Mouse (Mus musculus) lung, embryonic 16.5 days (tissue): Measurements from ENCODE around the gene Tradd. TPM values are rescaled to one million over a fixed set of nuclear protein-coding genes. Genes with fewer than 3 reads are reported as not detected.

Experiments
- ATAC-seq: fragments of 200-750 bp; cut with Nextera tagmentation; 2 replicates; pipeline ENCODE4 v1.8.0; 2017; ENCODE audit warnings: low read depth, mild to moderate bottlenecking, moderate library complexity
- H3K27ac ChIP-seq: fragments of 300-500 bp; sonication (generic); 2 replicates; pipeline ENCODE4 v1.5.1; 2014; ENCODE audit warnings: mild to moderate bottlenecking, control low read depth, low read length
- H3K27me3 ChIP-seq: fragments of 300-500 bp; sonication (generic); 2 replicates; pipeline ENCODE4 v1.6.1; 2014; ENCODE audit warnings: low read depth, low read length, mixed read lengths; ENCODE audit not compliant: control insufficient read depth, insufficient read depth
- H3K36me3 ChIP-seq: fragments of 300-500 bp; sonication (generic); 2 replicates; pipeline ENCODE4 v1.6.1; 2014; ENCODE audit warnings: low read length; ENCODE audit not compliant: control insufficient read depth, insufficient read depth
- H3K4me1 ChIP-seq: fragments of 300-500 bp; sonication (generic); replicated peaks from 2 replicates; pipeline ENCODE4 v1.6.1; 2014; ENCODE audit warnings: low read length, mixed read lengths; ENCODE audit not compliant: control insufficient read depth, insufficient read depth
- H3K4me2 ChIP-seq: fragments of 300-500 bp; sonication (generic); 2 replicates; pipeline ENCODE4 v1.6.1; 2014; ENCODE audit warnings: low read depth, low read length, control low read depth
- H3K4me3 ChIP-seq: fragments of 300-500 bp; sonication (generic); 2 replicates; pipeline ENCODE4 v1.5.1; 2014; ENCODE audit warnings: mild to moderate bottlenecking, low read length, control low read depth
- H3K9ac ChIP-seq: fragments of 300-500 bp; sonication (generic); 2 replicates; pipeline ENCODE4 v1.6.1; 2014; ENCODE audit warnings: low read length, control low read depth
- H3K9me3 ChIP-seq: fragments of 300-500 bp; sonication (generic); 2 replicates; pipeline ENCODE4 v1.6.1; 2016; ENCODE audit warnings: low read length; ENCODE audit not compliant: control insufficient read depth
- WGBS: fragments of 180-500 bp; shearing (Covaris S2); extraction: QIAGEN DNeasy Blood & Tissue Kit; methylation state at CpG from one replicate; pipeline ENCODE4 v1.1.7; 2014; 5-methylcytosine and 5-hydroxymethylcytosine counted together
- polyA plus RNA-seq: library from polyadenylated mRNA; unstranded; fragments of >200 nt; fragmentation: Nextera tagmentation; extraction: Ambion mirVana; gene quantifications from 2 replicates; pipeline ENCODE4 v1.2.1, GENCODE M21; 2015

Tradd gene
- polyA plus RNA-seq, 1 experiment from 2014 or later = 31.5 TPM

GRCm38 (mm10) chr8:105266775-105267174, 2.4 kb upstream of the Tradd start:
- ATAC-seq = no peak
- Histone ChIP-seq H3K27ac (no peak overlapping the region), H3K27me3 (peaks cover 50% of the 10 kb centered on the region), H3K4me3 (no peak overlapping the region), H3K9ac (no peak overlapping the region), H3K4me1 (peaks cover 31% of the 10 kb centered on the region), H3K36me3 (no peaks in the 10 kb centered on the region), H3K4me2 (no peak overlapping the region), H3K9me3 (no peaks in the 10 kb centered on the region)
- 33% methylated on average over 13 of the region's 13 CpGs for WGBS

DNA sequence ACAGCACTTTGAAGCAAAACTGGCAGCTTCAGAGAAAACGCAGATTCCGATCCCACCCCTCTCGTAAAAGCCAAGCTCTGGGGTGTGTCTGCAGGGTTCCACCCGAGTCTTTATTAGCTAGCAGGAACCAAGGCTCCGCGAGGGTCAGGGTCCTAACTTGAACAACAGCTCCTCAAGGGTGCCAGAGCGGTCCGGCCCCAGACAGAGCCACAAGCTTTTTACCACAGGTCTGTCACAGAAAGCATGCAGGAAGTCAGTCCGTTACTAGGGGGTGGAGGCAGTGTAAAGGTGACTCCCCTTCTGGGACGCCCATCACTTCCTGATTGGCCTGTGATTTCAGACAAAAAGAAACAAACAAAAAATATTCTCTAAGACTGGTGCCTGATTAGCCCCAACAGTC, 719 bp upstream of the Tradd start:
- H3K4me1 ChIP-seq = peaks cover 38% of the 10 kb centered on the region
- H3K27ac ChIP-seq = no peak overlapping the region
- H3K27me3 ChIP-seq = peaks cover 42% of the 10 kb centered on the region
- peaks cover 4% of the 10 kb centered on the region; the same call in 1 of the 2 replicates for H3K9me3 ChIP-seq
- WGBS = 12% methylated on average over 10 of the region's 10 CpGs
- H3K4me2 ChIP-seq = peak overlapping the region; percentile 97
- peak overlapping the region; percentile 80 for H3K9ac ChIP-seq
- ATAC-seq = no peak
- H3K36me3 ChIP-seq = no peaks in the 10 kb centered on the region
- H3K4me3 ChIP-seq = peak overlapping the region; percentile 83

- peaks cover 4% of the 10 kb centered on the region; the same call in 1 of the 2 replicates for H3K9me3 ChIP-seq
- H3K27ac ChIP-seq = no peak overlapping the region
- no peak for ATAC-seq
- peak overlapping the region; percentile 97 for H3K4me2 ChIP-seq
- H3K27me3 ChIP-seq = peaks cover 43% of the 10 kb centered on the region
- no peak overlapping the region for H3K9ac ChIP-seq
- H3K4me1 ChIP-seq = peaks cover 38% of the 10 kb centered on the region
- 39% methylated on average over 16 of the region's 16 CpGs for WGBS
- peak overlapping the region; percentile 83 for H3K4me3 ChIP-seq
- no peaks in the 10 kb centered on the region for H3K36me3 ChIP-seq
Measured at GRCm38 (mm10) chr8:105263244-105263912, 1.0 kb downstream of the Tradd start.

- peaks cover 33% of the 10 kb centered on the region for H3K27me3 ChIP-seq
- ATAC-seq = no peak
- peaks cover 33% of the 10 kb centered on the region for H3K4me1 ChIP-seq
- no peaks in the 10 kb centered on the region for H3K36me3 ChIP-seq
- WGBS = 85% methylated on average over 12 of the region's 12 CpGs
- H3K9ac ChIP-seq = no peak overlapping the region
- H3K4me2 ChIP-seq = no peak overlapping the region
- H3K4me3 ChIP-seq = no peak overlapping the region
- no peak overlapping the region for H3K27ac ChIP-seq
- peaks cover 4% of the 10 kb centered on the region; the same call in 1 of the 2 replicates for H3K9me3 ChIP-seq
Measured at GRCm38 (mm10) chr8:105261326-105261980, 3.0 kb downstream of the Tradd start.

GRCm38 (mm10) chr8:105260371-105261099, 3.9 kb downstream of the Tradd start:
- H3K9me3 ChIP-seq = peaks cover 4% of the 10 kb centered on the region; the same call in 1 of the 2 replicates
- H3K9ac ChIP-seq = no peak overlapping the region
- WGBS = 57% methylated on average over 7 of the region's 7 CpGs
- H3K27ac ChIP-seq = peak overlapping the region; percentile 10; the same call in 1 of the 2 replicates
- ATAC-seq = no peak
- H3K4me2 ChIP-seq = no peak overlapping the region
- H3K4me1 ChIP-seq = peaks cover 33% of the 10 kb centered on the region
- no peak overlapping the region for H3K4me3 ChIP-seq
- H3K36me3 ChIP-seq = no peaks in the 10 kb centered on the region
- peaks cover 33% of the 10 kb centered on the region for H3K27me3 ChIP-seq

- H3K36me3 ChIP-seq = no peaks in the 10 kb centered on the region
- no peak overlapping the region for H3K27ac ChIP-seq
- WGBS = 2% methylated on average over 30 of the region's 30 CpGs
- H3K4me1 ChIP-seq = peaks cover 33% of the 10 kb centered on the region
- H3K9ac ChIP-seq = peak overlapping the region; percentile 43
- peaks cover 33% of the 10 kb centered on the region for H3K27me3 ChIP-seq
- H3K4me3 ChIP-seq = peak overlapping the region; percentile 49
- peak; percentile 39 for ATAC-seq
- peak overlapping the region; percentile 87 for H3K4me2 ChIP-seq
- peaks cover 4% of the 10 kb centered on the region; the same call in 1 of the 2 replicates for H3K9me3 ChIP-seq
Measured at GRCm38 (mm10) chr8:105259721-105260320, 4.6 kb downstream of the Tradd start.

GRCm38 (mm10) chr8:105258911-105259720, 5.3 kb downstream of the Tradd start:
- no peaks in the 10 kb centered on the region for H3K36me3 ChIP-seq
- peaks cover 4% of the 10 kb centered on the region; the same call in 1 of the 2 replicates for H3K9me3 ChIP-seq
- H3K4me1 ChIP-seq = peaks cover 33% of the 10 kb centered on the region
- peak overlapping the region; percentile 43 for H3K9ac ChIP-seq
- H3K27ac ChIP-seq = no peak overlapping the region
- no peak; the same call in 1 of the 2 replicates for ATAC-seq
- H3K4me2 ChIP-seq = peak overlapping the region; percentile 87
- WGBS = 5% methylated on average over 55 of the region's 55 CpGs
- H3K27me3 ChIP-seq = peaks cover 33% of the 10 kb centered on the region
- peak overlapping the region; percentile 49 for H3K4me3 ChIP-seq

DNA sequence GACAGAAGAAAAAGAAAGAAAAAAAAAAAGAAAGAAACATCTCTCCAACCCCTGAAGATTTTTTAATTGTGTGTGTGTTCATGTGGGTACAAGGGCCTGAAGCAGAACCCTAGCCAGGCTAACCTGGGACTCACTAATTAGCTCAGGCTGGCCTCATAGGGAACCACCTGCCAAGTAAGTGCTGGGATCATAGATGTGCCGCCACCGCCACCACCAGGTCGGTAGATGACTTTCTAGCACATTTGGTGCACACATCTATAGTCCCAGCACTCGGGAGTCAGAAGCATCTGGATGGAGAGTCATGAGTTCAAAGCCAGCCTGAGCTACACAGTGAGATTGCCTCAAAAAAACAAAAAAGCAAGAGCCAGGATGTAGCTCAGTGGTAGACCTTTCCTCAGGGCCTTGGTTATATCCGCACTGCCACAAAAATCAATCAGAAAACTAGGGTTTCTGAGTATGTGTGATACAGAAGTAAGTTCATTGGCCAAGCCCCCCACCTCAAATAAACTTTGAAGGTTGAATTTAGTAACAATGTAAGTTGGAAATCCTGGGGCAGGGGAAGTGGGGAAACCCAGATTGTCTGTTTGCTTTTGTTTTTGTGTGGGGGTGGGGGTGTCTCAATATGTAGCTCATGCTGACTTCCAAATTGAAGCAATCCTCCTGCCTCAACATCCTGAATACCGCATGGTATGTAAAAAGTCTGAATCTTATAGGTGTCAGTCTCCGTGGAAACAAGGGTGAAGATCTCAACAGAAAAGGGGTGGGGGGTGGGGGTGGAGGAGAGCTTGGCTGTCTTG, 6.9 kb downstream of the Tradd start:
- 71% methylated on average over 7 of the region's 7 CpGs for WGBS
- peaks cover 33% of the 10 kb centered on the region for H3K27me3 ChIP-seq

More for the DNA sequence above, 6.9 kb downstream of the Tradd start:
- Histone ChIP-seq H3K9me3 (peaks cover 4% of the 10 kb centered on the region; the same call in 1 of the 2 replicates), H3K4me1 (peaks cover 32% of the 10 kb centered on the region), H3K27ac (no peak overlapping the region), H3K4me3 (no peak overlapping the region), H3K36me3 (peaks cover 9% of the 10 kb centered on the region), H3K4me2 (no peak overlapping the region), H3K9ac (no peak overlapping the region)
- ATAC-seq = no peak
